ENCODE assay signal across 17 mouse cellular contexts in genomic region chr19:4916827-4917226, GRCm38 (mm10). TPM values are rescaled to one million over a fixed set of nuclear protein-coding genes. Genes with fewer than 3 reads are reported as not detected.
"Had no signal": no experiment of that assay in that cellular context is flagged by ENCODE, and none has a peak within 500 bp of the region (broad histone marks: within the 10 kb centered on the region; RNA-seq: fewer than 3 reads in every experiment).

No protein-coding gene starts in this region.

- H3K9ac ChIP-seq: neural tube, embryonic 13.5 days; neural tube, embryonic 15.5 days; stomach, embryonic 15.5 days had no signal

- H3K9me3 ChIP-seq: neural tube, embryonic 13.5 days; neural tube, embryonic 15.5 days; stomach, embryonic 15.5 days had no signal

- DNase-seq: retina, postnatal 1 day; right cerebral cortex, adult 18-20 months; right cerebral cortex, postnatal 14 days; right cerebral cortex, postnatal 25 days; right cerebral cortex, postnatal 4 days; spleen, adult 18-20 months; thymus, adult 18-20 months; thymus, adult 2 months; thymus, postnatal 14 days; thymus, postnatal 25 days; thymus, postnatal 36 days; thymus, postnatal 4 days had no signal

- H3K4me2 ChIP-seq: neural tube, embryonic 13.5 days; neural tube, embryonic 15.5 days; stomach, embryonic 15.5 days had no signal

- H3K27ac ChIP-seq: neural tube, embryonic 13.5 days; neural tube, embryonic 15.5 days; stomach, embryonic 15.5 days; stomach, postnatal 0 days had no signal

- H3K27me3 ChIP-seq: neural tube, embryonic 13.5 days; neural tube, embryonic 15.5 days; stomach, embryonic 15.5 days had no signal

- H3K4me1 ChIP-seq: neural tube, embryonic 13.5 days; neural tube, embryonic 15.5 days; stomach, embryonic 15.5 days had no signal

- H3K4me3 ChIP-seq: neural tube, embryonic 13.5 days; neural tube, embryonic 15.5 days; stomach, embryonic 15.5 days had no signal

RNA-seq across cellular contexts. Expression of gene Actn3, which starts 39.1 kb away (rescaled TPM):
- total RNA-seq: neutrophil, adult 5-6 weeks had no signal
